Mouse (Mus musculus): ENCODE results near the gene Id1. TPM values are rescaled to one million over a fixed set of nuclear protein-coding genes. Genes with fewer than 3 reads are reported as not detected.

The Id1 gene
- 20.5 and 20.9 TPM in 2 replicates for polyA plus RNA-seq (2015; fragmentation: Nextera tagmentation; extraction: Ambion mirVana)

DNA sequence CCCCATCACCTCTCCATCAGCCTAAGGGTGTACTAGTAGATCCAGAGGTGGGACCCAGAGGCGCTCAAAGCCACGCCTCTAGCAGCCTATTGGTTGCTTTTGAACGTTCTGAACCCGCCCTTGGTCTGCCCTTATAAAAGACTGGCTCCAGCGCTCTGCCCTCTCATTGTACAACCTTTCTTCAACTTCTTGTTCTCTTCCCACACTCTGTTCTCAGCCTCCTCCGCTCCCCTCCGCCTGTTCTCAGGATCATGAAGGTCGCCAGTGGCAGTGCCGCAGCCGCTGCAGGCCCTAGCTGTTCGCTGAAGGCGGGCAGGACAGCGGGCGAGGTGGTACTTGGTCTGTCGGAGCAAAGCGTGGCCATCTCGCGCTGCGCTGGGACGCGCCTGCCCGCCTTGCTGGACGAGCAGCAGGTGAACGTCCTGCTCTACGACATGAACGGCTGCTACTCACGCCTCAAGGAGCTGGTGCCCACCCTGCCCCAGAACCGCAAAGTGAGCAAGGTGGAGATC lies at the start of gene Id1:
Gene Id1 (plus strand): TSS at position 162 of the 512 bp plus-strand sequence.
- H3K4me1 ChIP-seq (replicated peaks), result peaks cover 80% of the 10 kb centered on the region

DNA sequence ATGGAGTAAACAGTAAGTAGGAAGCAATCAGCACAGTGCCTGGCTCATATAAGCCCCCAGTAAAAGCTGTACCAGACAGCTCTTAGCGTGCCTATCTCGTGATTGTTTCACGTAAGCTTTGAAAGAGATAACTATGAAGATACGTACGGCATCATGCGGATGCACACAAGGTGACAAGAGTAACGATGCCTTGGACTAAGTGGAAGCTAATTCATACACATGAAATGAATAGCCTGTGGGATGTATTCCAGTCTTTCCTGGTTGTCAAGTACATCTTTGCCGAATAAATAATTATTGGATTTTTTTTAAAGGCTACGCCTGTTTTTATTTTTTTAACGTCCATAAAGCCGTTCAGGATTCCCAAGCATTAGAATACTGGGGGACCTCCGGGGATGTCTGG lies 49.7 kb upstream of the Id1 start:
- 57% methylated on average over 12 of the region's 12 CpGs for WGBS (ENCODE audit: insufficient replicate concordance)

More for the DNA sequence above, at the start of gene Id1:
- H3K4me3 ChIP-seq (replicated peaks), result peak within 1 kb of the TSS; percentile 65
- peak within 1 kb of the TSS; percentile 62 for H3K9ac ChIP-seq
- peak; percentile 66 for ATAC-seq (ENCODE audit: insufficient read depth)
- H3K4me2 ChIP-seq, result peak within 1 kb of the TSS; percentile 92
- peak within 1 kb of the TSS; percentile 79 for H3K27ac ChIP-seq (replicated peaks)
- WGBS (ENCODE audit: insufficient replicate concordance), result under 1% methylated on average over 28 of the region's 28 CpGs
- H3K27me3 ChIP-seq, result peaks cover 38% of the 10 kb centered on the region
- no peaks in the 10 kb centered on the region for H3K9me3 ChIP-seq (replicated peaks)
- no peaks in the 10 kb centered on the region for H3K36me3 ChIP-seq (replicated peaks)

DNA sequence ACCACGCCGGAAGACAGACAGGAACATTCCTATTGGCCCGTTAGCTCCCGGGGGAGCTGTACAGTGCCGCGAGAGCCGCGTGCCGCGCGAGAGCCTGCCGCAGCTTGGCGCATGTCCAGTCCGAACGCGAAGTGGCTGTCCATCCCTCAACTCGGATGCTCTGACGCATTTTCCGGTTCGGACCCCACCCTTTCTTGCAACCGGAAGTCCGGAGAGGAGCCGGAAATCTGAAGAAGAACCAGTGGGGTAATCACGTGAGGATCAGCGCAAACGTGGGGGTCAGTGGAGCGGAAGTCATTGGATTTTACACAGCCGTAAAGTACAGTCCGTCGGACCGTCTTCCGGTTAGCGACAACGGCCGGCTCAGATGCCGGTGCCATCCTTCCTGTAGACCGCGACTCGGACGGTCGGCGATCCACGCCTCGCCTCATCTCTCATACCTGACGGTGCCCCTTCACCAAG lies 49.2 kb upstream of the Id1 start, which contains the start of gene Mcts2:
Gene Mcts2 (plus strand): TSS at position 230 of the 462 bp plus-strand sequence.
- H3K27ac ChIP-seq (replicated peaks), result peak within 1 kb of the TSS; percentile 38
- peak within 1 kb of the TSS; percentile 63 for H3K4me3 ChIP-seq (replicated peaks)
- 61% methylated on average over 45 of the region's 45 CpGs for WGBS (ENCODE audit: insufficient replicate concordance)
- H3K4me1 ChIP-seq (replicated peaks), result peaks cover 32% of the 10 kb centered on the region
- ATAC-seq (ENCODE audit: insufficient read depth), result peak; percentile 96
- peaks cover 94% of the 10 kb centered on the region for H3K36me3 ChIP-seq (replicated peaks)
- no peaks in the 10 kb centered on the region for H3K9me3 ChIP-seq (replicated peaks)
- peak within 1 kb of the TSS; percentile 69 for H3K4me2 ChIP-seq
- peak within 1 kb of the TSS; percentile 45 for H3K9ac ChIP-seq
- H3K27me3 ChIP-seq, result no peaks in the 10 kb centered on the region

More for the DNA sequence above, 49.7 kb upstream of the Id1 start:
- H3K27ac ChIP-seq (replicated peaks), result peak overlapping the region; percentile 26
- H3K4me2 ChIP-seq, result peak overlapping the region; percentile 69
- H3K36me3 ChIP-seq (replicated peaks), result peaks cover 95% of the 10 kb centered on the region
- no peak overlapping the region for H3K9ac ChIP-seq
- no peak for ATAC-seq (ENCODE audit: insufficient read depth)
- H3K4me1 ChIP-seq (replicated peaks), result peaks cover 31% of the 10 kb centered on the region
- no peaks in the 10 kb centered on the region for H3K9me3 ChIP-seq (replicated peaks)
- no peaks in the 10 kb centered on the region for H3K27me3 ChIP-seq
- H3K4me3 ChIP-seq (replicated peaks), result peak overlapping the region; percentile 63

DNA sequence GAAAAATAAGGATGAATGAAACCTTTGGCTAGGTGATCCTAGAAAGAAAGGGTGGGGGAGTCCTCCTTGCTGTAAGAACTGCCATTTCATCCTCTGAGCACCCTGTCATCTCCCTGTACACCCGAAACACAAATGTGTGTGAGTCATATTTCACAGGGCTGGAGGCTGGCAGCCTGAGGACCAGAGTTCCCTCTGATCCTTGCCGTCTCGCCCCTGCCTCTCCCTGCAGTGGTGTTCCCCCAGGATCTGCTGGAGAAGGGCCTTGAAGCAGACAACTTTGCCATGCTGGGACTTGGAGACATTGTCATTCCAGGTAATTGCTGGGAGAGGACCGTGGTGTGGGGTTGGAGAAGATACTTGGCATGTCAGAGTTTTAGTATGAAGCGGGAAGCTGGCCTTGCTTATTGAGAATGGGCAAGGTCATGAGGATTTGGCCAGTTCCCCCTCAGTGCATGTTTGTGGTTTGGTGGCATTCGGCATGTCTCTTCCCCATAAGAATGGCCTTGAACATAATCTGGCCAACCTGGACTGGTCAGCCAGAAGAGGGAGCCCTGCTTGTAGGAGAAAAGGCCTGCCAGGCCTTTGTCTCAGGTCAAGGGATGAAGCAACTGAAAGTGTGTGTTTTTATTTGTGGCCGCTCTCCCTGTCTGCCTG lies 44.4 kb upstream of the Id1 start:
- 70% methylated on average over 7 of the region's 7 CpGs for WGBS (ENCODE audit: insufficient replicate concordance)
- Histone ChIP-seq H3K9me3 (replicated peaks) (no peaks in the 10 kb centered on the region), H3K4me1 (replicated peaks) (peaks cover 38% of the 10 kb centered on the region), H3K4me3 (replicated peaks) (no peak overlapping the region), H3K27me3 (no peaks in the 10 kb centered on the region), H3K4me2 (no peak overlapping the region), H3K36me3 (replicated peaks) (peaks cover 61% of the 10 kb centered on the region), H3K27ac (replicated peaks) (no peak overlapping the region), H3K9ac (no peak overlapping the region)
- ATAC-seq (ENCODE audit: insufficient read depth), result no peak

DNA sequence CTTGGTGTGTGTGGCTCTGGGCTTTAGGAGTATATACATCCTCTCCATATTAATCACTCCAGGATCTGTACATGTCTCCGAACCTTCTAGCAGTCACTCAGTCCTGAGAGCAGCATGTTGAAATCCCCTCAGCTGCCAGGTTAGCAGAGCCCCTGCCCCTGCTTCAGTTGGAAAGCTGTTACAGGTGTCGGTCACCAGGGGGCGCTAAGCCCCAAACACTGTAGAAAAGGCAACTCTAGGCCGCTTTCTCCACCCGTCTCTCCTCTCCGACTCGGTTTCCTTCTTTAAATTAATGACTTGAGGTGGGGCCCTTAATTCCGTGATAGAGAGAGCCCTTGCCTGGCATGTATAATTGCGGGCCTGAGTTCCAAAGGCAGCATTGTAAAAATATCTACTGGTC lies 42.8 kb upstream of the Id1 start:
- Histone ChIP-seq H3K4me3 (replicated peaks) (peak overlapping the region; percentile 8; the same call in 1 of the 2 replicates), H3K9ac (peak overlapping the region; percentile 17; the same call in 1 of the 2 replicates), H3K27me3 (no peaks in the 10 kb centered on the region), H3K27ac (replicated peaks) (no peak overlapping the region), H3K36me3 (replicated peaks) (peaks cover 61% of the 10 kb centered on the region), H3K9me3 (replicated peaks) (no peaks in the 10 kb centered on the region), H3K4me1 (replicated peaks) (peaks cover 34% of the 10 kb centered on the region), H3K4me2 (peak overlapping the region; percentile 42)
- WGBS (ENCODE audit: insufficient replicate concordance), result 13% methylated on average over 9 of the region's 9 CpGs
- no peak for ATAC-seq (ENCODE audit: insufficient read depth)

DNA sequence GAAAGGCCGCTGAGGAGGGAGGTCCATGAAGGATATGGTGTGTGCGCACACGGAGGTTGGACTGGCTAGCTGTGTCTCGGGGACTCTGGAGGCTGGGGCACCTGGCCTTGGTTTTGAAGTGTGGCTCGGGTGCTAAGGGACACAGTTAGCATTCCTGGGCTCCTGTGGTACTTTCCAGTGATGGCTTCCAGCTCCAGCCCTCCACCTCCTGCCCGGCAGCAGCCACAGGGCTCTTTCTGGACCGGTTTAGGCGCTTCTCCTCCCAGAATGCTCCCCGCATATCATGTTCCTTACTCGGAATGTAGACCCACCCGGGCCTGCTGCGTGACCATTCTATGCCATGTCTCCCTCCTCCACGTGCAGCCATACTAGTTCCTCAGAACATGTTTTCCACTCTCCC lies 42.3 kb upstream of the Id1 start:
- Histone ChIP-seq H3K4me3 (replicated peaks) (peak overlapping the region; percentile 8; the same call in 1 of the 2 replicates), H3K4me1 (replicated peaks) (peaks cover 29% of the 10 kb centered on the region), H3K9ac (peak overlapping the region; percentile 17; the same call in 1 of the 2 replicates), H3K36me3 (replicated peaks) (peaks cover 61% of the 10 kb centered on the region), H3K27me3 (no peaks in the 10 kb centered on the region), H3K4me2 (peak overlapping the region; percentile 42), H3K9me3 (replicated peaks) (no peaks in the 10 kb centered on the region), H3K27ac (replicated peaks) (no peak overlapping the region)
- no peak for ATAC-seq (ENCODE audit: insufficient read depth)
- 76% methylated on average over 13 of the region's 13 CpGs for WGBS (ENCODE audit: insufficient replicate concordance)

DNA sequence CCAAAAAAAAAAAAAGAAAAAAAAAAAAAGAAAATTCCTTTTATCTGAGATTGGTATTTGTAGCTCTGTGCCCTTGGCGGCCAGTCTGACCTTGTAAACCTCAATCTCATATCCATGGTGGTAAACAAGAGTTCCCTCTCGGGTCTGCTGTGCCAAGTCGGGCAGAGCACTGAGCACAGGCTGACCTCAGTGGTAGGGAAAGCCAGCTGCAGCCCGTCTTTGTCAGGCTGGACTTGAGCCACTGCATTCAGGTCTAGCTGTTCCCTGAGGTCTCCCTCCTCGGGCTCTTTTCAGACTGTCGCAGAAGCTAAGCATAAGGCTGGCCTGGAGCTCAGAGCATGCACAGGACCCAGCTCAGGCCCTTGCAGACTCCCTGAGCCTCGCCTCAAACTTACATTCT lies 41.3 kb upstream of the Id1 start:
- WGBS (ENCODE audit: insufficient replicate concordance), result 59% methylated on average over 7 of the region's 7 CpGs
- Histone ChIP-seq H3K4me2 (no peak overlapping the region), H3K36me3 (replicated peaks) (peaks cover 61% of the 10 kb centered on the region), H3K27ac (replicated peaks) (no peak overlapping the region), H3K9me3 (replicated peaks) (no peaks in the 10 kb centered on the region), H3K27me3 (no peaks in the 10 kb centered on the region), H3K9ac (no peak overlapping the region), H3K4me1 (replicated peaks) (peaks cover 26% of the 10 kb centered on the region), H3K4me3 (replicated peaks) (no peak overlapping the region)
- no peak for ATAC-seq (ENCODE audit: insufficient read depth)

DNA sequence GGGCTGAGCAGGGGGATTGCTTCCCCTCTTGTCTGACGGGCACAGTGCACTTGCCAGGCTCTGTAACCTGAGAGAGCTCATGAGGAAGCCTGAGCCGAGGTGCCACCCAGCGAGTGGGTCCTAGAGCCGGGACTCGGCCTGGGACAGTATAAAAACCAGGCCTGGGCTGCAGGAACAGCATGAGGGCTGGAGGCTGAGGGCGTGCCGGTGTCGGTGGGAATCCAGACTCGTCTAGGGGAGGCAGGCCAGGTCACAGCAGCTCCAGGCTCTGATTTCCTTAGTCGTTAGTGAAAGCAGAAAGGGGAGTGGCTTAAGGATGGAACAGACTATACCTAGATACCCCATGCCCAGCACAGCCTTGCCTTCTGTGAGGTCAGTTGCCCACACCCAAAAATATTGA lies 40.0 kb upstream of the Id1 start:
- Histone ChIP-seq H3K4me3 (replicated peaks) (no peak overlapping the region), H3K4me2 (no peak overlapping the region), H3K27ac (replicated peaks) (no peak overlapping the region), H3K4me1 (replicated peaks) (peaks cover 22% of the 10 kb centered on the region), H3K36me3 (replicated peaks) (peaks cover 63% of the 10 kb centered on the region), H3K27me3 (no peaks in the 10 kb centered on the region), H3K9me3 (replicated peaks) (no peaks in the 10 kb centered on the region), H3K9ac (no peak overlapping the region)
- 77% methylated on average over 10 of the region's 10 CpGs for WGBS (ENCODE audit: insufficient replicate concordance)
- no peak for ATAC-seq (ENCODE audit: insufficient read depth)

DNA sequence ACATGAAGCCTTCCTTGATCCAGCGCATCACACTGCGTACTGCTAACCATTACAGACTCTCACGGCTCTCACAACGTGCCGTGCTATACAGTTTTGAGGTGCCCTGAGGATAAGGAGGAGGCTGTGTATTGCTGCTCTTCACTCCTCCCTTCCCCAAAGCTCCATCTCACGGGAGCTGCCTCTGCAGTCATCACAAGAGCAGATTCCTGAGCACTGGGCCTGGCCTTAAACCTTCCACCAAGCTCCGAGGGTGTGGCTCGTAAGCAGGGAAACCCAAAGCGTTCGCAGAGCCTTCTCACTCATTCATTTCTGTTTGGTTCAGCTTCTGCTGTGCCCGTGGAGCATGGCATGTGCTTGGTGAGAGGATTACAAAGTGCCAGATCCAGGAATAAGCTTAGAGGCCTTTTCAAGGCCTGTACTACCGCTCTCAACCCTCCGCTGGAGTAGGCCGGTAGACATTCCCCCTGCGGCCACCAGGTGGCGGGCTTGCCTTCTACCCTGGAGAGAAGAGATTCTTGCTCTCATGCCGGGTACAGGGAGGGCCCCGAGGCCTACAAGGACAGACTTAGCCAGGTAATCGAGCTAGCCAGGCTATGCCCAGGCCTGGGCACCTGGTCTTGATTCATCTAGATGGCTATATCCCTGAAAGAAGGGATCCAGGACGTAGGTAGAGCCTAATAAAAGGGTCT lies 39.4 kb upstream of the Id1 start:
- Histone ChIP-seq H3K27me3 (no peaks in the 10 kb centered on the region), H3K9ac (peak overlapping the region; percentile 29; the same call in 1 of the 2 replicates), H3K36me3 (replicated peaks) (peaks cover 64% of the 10 kb centered on the region), H3K4me2 (no peak overlapping the region), H3K9me3 (replicated peaks) (no peaks in the 10 kb centered on the region), H3K4me3 (replicated peaks) (no peak overlapping the region), H3K27ac (replicated peaks) (no peak overlapping the region), H3K4me1 (replicated peaks) (peaks cover 16% of the 10 kb centered on the region)
- ATAC-seq (ENCODE audit: insufficient read depth), result peak; percentile 66
- WGBS (ENCODE audit: insufficient replicate concordance), result 42% methylated on average over 20 of the region's 20 CpGs

DNA sequence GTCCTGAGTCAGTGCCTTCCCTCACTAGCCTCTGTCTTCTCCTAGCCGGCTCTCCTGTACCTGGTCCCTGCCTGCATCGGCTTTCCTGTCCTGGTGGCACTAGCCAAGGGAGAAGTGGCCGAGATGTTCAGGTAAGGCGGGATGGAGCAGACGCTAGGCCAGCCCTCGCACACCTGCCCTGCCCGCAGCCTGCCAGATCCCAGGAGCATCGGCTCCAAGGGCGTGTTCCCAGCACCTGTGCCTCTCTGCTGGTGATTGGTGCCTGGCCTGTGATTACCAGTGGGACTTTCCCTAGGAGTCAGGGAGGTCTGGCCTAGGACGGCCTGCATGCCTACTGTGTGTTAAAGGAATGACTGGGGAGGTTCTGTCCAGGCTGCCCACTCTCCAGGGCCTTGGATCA lies 35.9 kb upstream of the Id1 start:
- Histone ChIP-seq H3K4me2 (no peak overlapping the region), H3K27ac (replicated peaks) (no peak overlapping the region), H3K9ac (no peak overlapping the region), H3K36me3 (replicated peaks) (peaks cover 97% of the 10 kb centered on the region), H3K4me3 (replicated peaks) (no peak overlapping the region), H3K9me3 (replicated peaks) (no peaks in the 10 kb centered on the region), H3K4me1 (replicated peaks) (peaks cover 9% of the 10 kb centered on the region), H3K27me3 (no peaks in the 10 kb centered on the region)
- 86% methylated on average over 10 of the region's 10 CpGs for WGBS (ENCODE audit: insufficient replicate concordance)
- no peak for ATAC-seq (ENCODE audit: insufficient read depth)

DNA sequence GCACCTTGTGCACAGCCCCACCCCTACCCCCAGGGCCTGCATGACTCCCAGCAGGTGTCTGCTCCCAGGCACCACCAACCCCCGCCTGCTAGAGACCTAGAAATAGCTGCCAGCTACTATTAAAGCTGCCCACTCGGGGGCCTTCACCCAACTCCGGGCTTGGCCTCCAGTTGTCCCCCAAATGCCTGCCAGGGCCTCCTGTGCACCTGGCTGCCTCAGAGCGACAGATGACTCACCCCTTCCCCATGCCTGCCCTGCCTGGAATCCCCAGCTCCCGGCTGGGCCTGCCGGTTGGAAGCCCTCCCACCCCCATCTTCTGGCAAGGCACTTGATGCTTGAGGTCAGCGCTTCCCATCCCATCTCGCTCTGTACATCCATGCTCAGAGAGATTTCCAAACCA lies 35.3 kb upstream of the Id1 start:
- Histone ChIP-seq H3K4me1 (replicated peaks) (peaks cover 9% of the 10 kb centered on the region), H3K9me3 (replicated peaks) (no peaks in the 10 kb centered on the region), H3K36me3 (replicated peaks) (peaks cover 98% of the 10 kb centered on the region), H3K4me3 (replicated peaks) (no peak overlapping the region), H3K4me2 (no peak overlapping the region), H3K27ac (replicated peaks) (no peak overlapping the region), H3K9ac (no peak overlapping the region), H3K27me3 (no peaks in the 10 kb centered on the region)
- WGBS (ENCODE audit: insufficient replicate concordance), result 83% methylated on average over 8 of the region's 8 CpGs
- no peak for ATAC-seq (ENCODE audit: insufficient read depth)
